Mouse (Mus musculus) testis, adult 2 months (tissue): ENCODE measurements around the gene Klf1.

Experiments
- CTCF ChIP-seq: fragments of 200-500 bp; IDR thresholded peaks from 2 replicates; pipeline ENCODE4 v1.5.1; 2012; ENCODE audit warnings: low read depth, mild to moderate bottlenecking, inconsistent platforms, low read length, moderate library complexity; ENCODE audit not compliant: control insufficient read depth, insufficient read depth, insufficient replicate concordance
- POLR2A ChIP-seq: fragments of 200-500 bp; IDR thresholded peaks from 2 replicates; pipeline ENCODE4 v1.6.1; 2012; ENCODE audit warnings: low read depth, mild to moderate bottlenecking, inconsistent platforms, low read length, moderate library complexity; ENCODE audit not compliant: control insufficient read depth

DNA sequence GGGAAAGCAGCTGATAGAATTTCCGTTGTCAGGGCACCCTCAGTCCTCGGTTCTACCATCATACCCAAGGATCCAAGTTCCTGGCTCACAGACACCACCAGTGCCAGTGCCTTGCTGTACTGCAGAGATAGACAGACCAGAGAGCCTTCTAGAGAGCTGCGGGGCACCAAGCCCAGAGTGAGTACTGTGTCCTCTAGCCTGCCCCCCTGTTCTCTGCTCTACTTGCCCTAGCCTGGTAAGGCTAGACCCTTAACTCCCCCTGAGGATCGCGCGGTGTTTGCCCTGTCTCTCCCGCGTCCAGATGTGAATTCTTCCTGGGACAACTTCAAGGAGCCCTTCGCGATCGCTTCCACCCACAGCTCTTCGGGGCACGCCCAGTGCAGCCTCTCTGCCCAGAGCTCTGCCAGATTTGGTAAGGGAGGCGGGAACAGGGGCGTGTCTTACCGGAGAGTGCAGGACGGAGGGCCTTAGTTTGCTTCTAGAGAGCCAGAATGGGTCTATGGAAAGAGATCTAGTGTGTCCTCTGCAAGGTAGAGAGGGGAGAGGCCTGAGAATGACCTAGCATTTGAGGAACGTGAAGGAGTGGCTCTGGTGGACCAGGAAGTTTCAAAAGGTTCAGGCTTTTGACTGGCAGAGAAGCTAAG is 51.0 kb downstream of the Klf1 start:
- no peak for TF ChIP-seq CTCF
- TF ChIP-seq POLR2A, result no peak
